ENCODE assay signal across 9 mouse cellular contexts in the genomic region with DNA sequence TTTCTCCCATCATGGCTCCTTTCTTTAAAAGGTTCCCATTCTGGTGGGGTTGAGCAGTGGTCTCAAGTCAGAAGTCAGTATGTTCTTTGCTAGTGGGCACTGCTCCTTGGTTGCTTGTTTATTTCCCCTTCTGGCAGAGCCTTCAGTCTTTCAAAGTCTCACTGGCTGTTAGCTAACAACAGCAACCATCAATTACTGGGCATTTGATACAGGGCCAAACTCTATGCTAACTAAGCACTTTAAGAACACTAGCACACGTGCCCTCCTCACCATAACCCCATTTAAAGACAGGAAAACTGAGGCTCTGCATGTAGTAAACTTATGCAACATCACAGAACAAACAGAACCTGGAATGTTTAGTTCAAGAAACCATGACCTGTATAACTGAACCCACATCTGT. TPM values are rescaled to one million over a fixed set of nuclear protein-coding genes. Genes with fewer than 3 reads are reported as not detected.
A peak's percentile ranks its signal among the peaks of the same experiment; 100 is the strongest.
DNase-seq lines count a peak whose midpoint lies in the region; ATAC-seq and TF ChIP-seq lines count a peak whose summit lies in the region.
"Had no signal": no experiment of that assay in that cellular context is flagged by ENCODE, and none has a peak within 500 bp of the region (broad histone marks: within the 10 kb centered on the region; RNA-seq: fewer than 3 reads in every experiment).

No protein-coding gene starts in this region.

- H3K4me1 ChIP-seq in bone marrow macrophage, adult 2 months (ENCODE audit: control insufficient read depth, insufficient read depth, low read length), result peaks cover 27% of the 10 kb centered on the region
- H3K4me1 ChIP-seq in hindbrain, embryonic 13.5 days (replicated peaks), result peaks cover 23% of the 10 kb centered on the region
- H3K4me1 ChIP-seq in midbrain, postnatal 0 days (ENCODE audit: insufficient read depth, low read length), result peaks cover 5% of the 10 kb centered on the region; the same call in 1 of the 2 replicates

- no peak for TF ChIP-seq POLR2A in bone marrow macrophage, adult 2 months (IDR thresholded peaks at IDR 0.05; ENCODE audit: borderline replicate concordance, low read depth, low read length)

- H3K36me3 ChIP-seq in hindbrain, embryonic 13.5 days, result peaks cover 20% of the 10 kb centered on the region
- H3K36me3 ChIP-seq in midbrain, postnatal 0 days (ENCODE audit: insufficient read depth, low read length), result peaks cover 10% of the 10 kb centered on the region; the same call in 1 of the 2 replicates

- no peaks in the 10 kb centered on the region for H3K27me3 ChIP-seq in hindbrain, embryonic 13.5 days
- H3K27me3 ChIP-seq in midbrain, postnatal 0 days (ENCODE audit: insufficient read depth, low read length), result no peaks in the 10 kb centered on the region

- H3K27ac ChIP-seq in bone marrow macrophage, adult 2 months (ENCODE audit: insufficient read depth, low read depth, low read length), result peak overlapping the region; percentile 86
- H3K27ac ChIP-seq in hindbrain, embryonic 13.5 days, result peak overlapping the region; percentile 80
- H3K27ac ChIP-seq in midbrain, postnatal 0 days (ENCODE audit: low read depth, low read length), result peak overlapping the region; percentile 34; the same call in 1 of the 2 replicates

- ATAC-seq in hindbrain, embryonic 13.5 days (ENCODE audit: low FRiP score), result peak; percentile 18; the same call in 1 of the 2 replicates
- no peak for ATAC-seq in midbrain, postnatal 0 days (ENCODE audit: low FRiP score)

- WGBS in hindbrain, embryonic 13.5 days, result 43% methylated on average over 1 of the region's 1 CpGs
- 49% methylated on average over 1 of the region's 1 CpGs for WGBS in midbrain, postnatal 0 days

- H3K9me3 ChIP-seq in hindbrain, embryonic 13.5 days, result no peaks in the 10 kb centered on the region
- no peaks in the 10 kb centered on the region for H3K9me3 ChIP-seq in midbrain, postnatal 0 days (ENCODE audit: low read length)
- H3K9me3 ChIP-seq: G1E had no signal

- no peak overlapping the region for H3K4me2 ChIP-seq in hindbrain, embryonic 13.5 days
- no peak overlapping the region for H3K4me2 ChIP-seq in midbrain, postnatal 0 days (ENCODE audit: low read depth, low read length, poor library complexity, severe bottlenecking)

- 0 out of 2 replicates have a peak overlapping the region, but pooled peaks have one; percentile 30 for H3K9ac ChIP-seq in hindbrain, embryonic 13.5 days
- H3K9ac ChIP-seq in midbrain, postnatal 0 days (replicated peaks; ENCODE audit: low read length, poor library complexity, severe bottlenecking), result no peak overlapping the region

- peak; percentile 53 for DNase-seq in kidney, adult 9 months
- no peak for DNase-seq in kidney, adult 18-20 months
- DNase-seq in midbrain, postnatal 0 days (ENCODE audit: low spot score), result peak; percentile 14
- no peak for DNase-seq in cerebellum, adult 9-10 months
- no peak for DNase-seq in spleen, postnatal 4 days (ENCODE audit: low spot score in 2 of 2)
- no peak for DNase-seq in c-Kit-positive CD71-positive TER-119-positive erythroid progenitor cells, embryonic 14.5 days (ENCODE audit: low spot score)

- TF ChIP-seq CTCF in bone marrow macrophage, adult 2 months (IDR thresholded peaks at IDR 0.05; ENCODE audit: low read depth, low read length), result no peak
- TF ChIP-seq CTCF in midbrain, postnatal 0 days (IDR thresholded peaks at IDR 0.05), result no peak

- no peak overlapping the region for H3K4me3 ChIP-seq in bone marrow macrophage, adult 2 months (ENCODE audit: insufficient read depth, low read length)
- no peak overlapping the region for H3K4me3 ChIP-seq in hindbrain, embryonic 13.5 days
- H3K4me3 ChIP-seq in midbrain, postnatal 0 days (ENCODE audit: low read depth, low read length), result no peak overlapping the region

RNA-seq across cellular contexts. Expression of gene Lyrm1, which starts 33.5 kb away (rescaled TPM):
- 6.4 and 7.1 TPM in 2 replicates for polyA plus RNA-seq in bone marrow macrophage, adult 2 months (2012; ENCODE audit: insufficient read depth, insufficient read length, missing spikeins)
- polyA plus RNA-seq in hindbrain, embryonic 13.5 days (2015; fragmentation: Nextera tagmentation; extraction: Ambion mirVana), result 18.9 and 20.3 TPM in 2 replicates
- total RNA-seq in midbrain, postnatal 0 days (2014; rRNA removed), result 5.9 and 12.1 TPM in 2 replicates
- 25.5 and 27.4 TPM in 2 replicates for polyA plus RNA-seq in midbrain, postnatal 0 days (2015; fragmentation: Nextera tagmentation; extraction: Ambion mirVana)

RNA-seq across cellular contexts. Expression of gene Dcun1d3, which starts 33.9 kb away (rescaled TPM):
- 7.8 and 13.0 TPM in 2 replicates for polyA plus RNA-seq in bone marrow macrophage, adult 2 months (2012; ENCODE audit: insufficient read depth, insufficient read length, missing spikeins)
- polyA plus RNA-seq in hindbrain, embryonic 13.5 days (2015; fragmentation: Nextera tagmentation; extraction: Ambion mirVana), result 17.7 and 18.9 TPM in 2 replicates
- total RNA-seq in midbrain, postnatal 0 days (2014; rRNA removed), result 14.5 and 14.6 TPM in 2 replicates
- polyA plus RNA-seq in midbrain, postnatal 0 days (2015; fragmentation: Nextera tagmentation; extraction: Ambion mirVana), result 9.6 and 10.0 TPM in 2 replicates

Comparison
In these comparisons a context has a peak if more than half of its experiments do, and no peak if none do; other contexts are left out.
1. DNase-seq: peak in kidney, adult 9 months (single experiment) and midbrain, postnatal 0 days (single experiment); none in kidney, adult 18-20 months (single experiment), cerebellum, adult 9-10 months (single experiment), spleen, postnatal 4 days (0 of 2) and c-Kit-positive CD71-positive TER-119-positive erythroid progenitor cells, embryonic 14.5 days (single experiment).
2. H3K27ac ChIP-seq: peak in every context shown above with its lines; median percentile 86 in bone marrow macrophage, adult 2 months; 80 in hindbrain, embryonic 13.5 days; 34 in midbrain, postnatal 0 days.